Mouse (Mus musculus): ENCODE results near the gene Pdyn. TPM values are rescaled to one million over a fixed set of nuclear protein-coding genes. Genes with fewer than 3 reads are reported as not detected.

Gene Pdyn
- polyA plus RNA-seq (2012; rRNA removed): 0.41 TPM in 1 of 2 replicates, not detected in the other

- Histone ChIP-seq H3K4me3 (ENCODE audit: low read depth, low read length) (no peak within 1 kb of the TSS), H3K27me3 (ENCODE audit: control insufficient read depth, insufficient read depth, low read length) (0 out of 2 replicates have a peak, but pooled peaks cover 5% of the 10 kb centered on the region), H3K36me3 (ENCODE audit: control insufficient read depth, insufficient read depth, low read length) (no peaks in the 10 kb centered on the region), H3K4me1 (ENCODE audit: control insufficient read depth, insufficient read depth, insufficient read length, low read length) (no peaks in the 10 kb centered on the region), H3K27ac (ENCODE audit: insufficient read depth, low read depth, low read length) (no peak within 1 kb of the TSS)
- TF ChIP-seq POLR2A (IDR thresholded peaks at IDR 0.05; ENCODE audit: low read depth, low read length) (no peak), CTCF (IDR thresholded peaks at IDR 0.05; ENCODE audit: extremely low read depth, insufficient read length, insufficient replicate concordance, low read depth, low read length) (no peak)
- WGBS: 11% methylated on average over 20 of the region's 20 CpGs
Observed at GRCm38 (mm10) chr2:129699484-129700158, at the start of gene Pdyn. Gene Pdyn, minus strand, starts transcription at chr2:129699844.

- H3K36me3 ChIP-seq (ENCODE audit: control insufficient read depth, insufficient read depth, low read length): no peaks in the 10 kb centered on the region
- no peak overlapping the region for H3K4me3 ChIP-seq (ENCODE audit: low read depth, low read length)
- H3K27me3 ChIP-seq (ENCODE audit: control insufficient read depth, insufficient read depth, low read length): no peaks in the 10 kb centered on the region
- 86% methylated on average over 7 of the region's 7 CpGs for WGBS
- TF ChIP-seq POLR2A (IDR thresholded peaks at IDR 0.05; ENCODE audit: low read depth, low read length) (no peak), CTCF (IDR thresholded peaks at IDR 0.05; ENCODE audit: extremely low read depth, insufficient read length, insufficient replicate concordance, low read depth, low read length) (no peak)
- H3K4me1 ChIP-seq (ENCODE audit: control insufficient read depth, insufficient read depth, insufficient read length, low read length): no peaks in the 10 kb centered on the region
- H3K27ac ChIP-seq (ENCODE audit: insufficient read depth, low read depth, low read length): no peak overlapping the region
Observed at GRCm38 (mm10) chr2:129742016-129742415, 42.4 kb upstream of the Pdyn start.

GRCm38 (mm10) chr2:129740515-129740914 is 40.9 kb upstream of the Pdyn start:
- 76% methylated on average over 3 of the region's 3 CpGs for WGBS
- TF ChIP-seq CTCF (IDR thresholded peaks at IDR 0.05; ENCODE audit: extremely low read depth, insufficient read length, insufficient replicate concordance, low read depth, low read length) (no peak), POLR2A (IDR thresholded peaks at IDR 0.05; ENCODE audit: low read depth, low read length) (no peak)
- no peaks in the 10 kb centered on the region for H3K4me1 ChIP-seq (ENCODE audit: control insufficient read depth, insufficient read depth, insufficient read length, low read length)
- no peak overlapping the region for H3K27ac ChIP-seq (ENCODE audit: insufficient read depth, low read depth, low read length)
- no peak overlapping the region for H3K4me3 ChIP-seq (ENCODE audit: low read depth, low read length)
- no peaks in the 10 kb centered on the region for H3K36me3 ChIP-seq (ENCODE audit: control insufficient read depth, insufficient read depth, low read length)
- no peaks in the 10 kb centered on the region for H3K27me3 ChIP-seq (ENCODE audit: control insufficient read depth, insufficient read depth, low read length)

- Histone ChIP-seq H3K4me1 (ENCODE audit: control insufficient read depth, insufficient read depth, insufficient read length, low read length) (no peaks in the 10 kb centered on the region), H3K27me3 (ENCODE audit: control insufficient read depth, insufficient read depth, low read length) (no peaks in the 10 kb centered on the region), H3K36me3 (ENCODE audit: control insufficient read depth, insufficient read depth, low read length) (no peaks in the 10 kb centered on the region), H3K4me3 (ENCODE audit: low read depth, low read length) (no peak overlapping the region), H3K27ac (ENCODE audit: insufficient read depth, low read depth, low read length) (no peak overlapping the region)
- WGBS: 52% methylated on average over 8 of the region's 8 CpGs
- TF ChIP-seq CTCF (IDR thresholded peaks at IDR 0.05; ENCODE audit: extremely low read depth, insufficient read length, insufficient replicate concordance, low read depth, low read length): no peak
- TF ChIP-seq POLR2A (IDR thresholded peaks at IDR 0.05; ENCODE audit: low read depth, low read length): no peak
Observed at GRCm38 (mm10) chr2:129734031-129734430, 34.4 kb upstream of the Pdyn start.

- no peaks in the 10 kb centered on the region for H3K27me3 ChIP-seq (ENCODE audit: control insufficient read depth, insufficient read depth, low read length)
- H3K4me3 ChIP-seq (ENCODE audit: low read depth, low read length): no peak overlapping the region
- H3K4me1 ChIP-seq (ENCODE audit: control insufficient read depth, insufficient read depth, insufficient read length, low read length): no peaks in the 10 kb centered on the region
- H3K27ac ChIP-seq (ENCODE audit: insufficient read depth, low read depth, low read length): no peak overlapping the region
- 80% methylated on average over 1 of the region's 1 CpGs for WGBS
- H3K36me3 ChIP-seq (ENCODE audit: control insufficient read depth, insufficient read depth, low read length): no peaks in the 10 kb centered on the region
- TF ChIP-seq POLR2A (IDR thresholded peaks at IDR 0.05; ENCODE audit: low read depth, low read length) (no peak), CTCF (IDR thresholded peaks at IDR 0.05; ENCODE audit: extremely low read depth, insufficient read length, insufficient replicate concordance, low read depth, low read length) (no peak)
Observed at GRCm38 (mm10) chr2:129729681-129730080, 30.0 kb upstream of the Pdyn start.

GRCm38 (mm10) chr2:129715671-129716070 is 16.0 kb upstream of the Pdyn start:
- H3K27ac ChIP-seq (ENCODE audit: insufficient read depth, low read depth, low read length): no peak overlapping the region
- TF ChIP-seq CTCF (IDR thresholded peaks at IDR 0.05; ENCODE audit: extremely low read depth, insufficient read length, insufficient replicate concordance, low read depth, low read length) (peak; percentile 44; the same call in 1 of the 2 replicates), POLR2A (IDR thresholded peaks at IDR 0.05; ENCODE audit: low read depth, low read length) (no peak)
- no peaks in the 10 kb centered on the region for H3K36me3 ChIP-seq (ENCODE audit: control insufficient read depth, insufficient read depth, low read length)
- no peaks in the 10 kb centered on the region for H3K4me1 ChIP-seq (ENCODE audit: control insufficient read depth, insufficient read depth, insufficient read length, low read length)
- no peaks in the 10 kb centered on the region for H3K27me3 ChIP-seq (ENCODE audit: control insufficient read depth, insufficient read depth, low read length)
- 8% methylated on average over 10 of the region's 10 CpGs for WGBS
- H3K4me3 ChIP-seq (ENCODE audit: low read depth, low read length): no peak overlapping the region

GRCm38 (mm10) chr2:129713026-129713544 is 13.4 kb upstream of the Pdyn start:
- Histone ChIP-seq H3K4me1 (ENCODE audit: control insufficient read depth, insufficient read depth, insufficient read length, low read length) (no peaks in the 10 kb centered on the region), H3K27ac (ENCODE audit: insufficient read depth, low read depth, low read length) (no peak overlapping the region), H3K36me3 (ENCODE audit: control insufficient read depth, insufficient read depth, low read length) (no peaks in the 10 kb centered on the region), H3K4me3 (ENCODE audit: low read depth, low read length) (no peak overlapping the region), H3K27me3 (ENCODE audit: control insufficient read depth, insufficient read depth, low read length) (no peaks in the 10 kb centered on the region)
- TF ChIP-seq POLR2A (IDR thresholded peaks at IDR 0.05; ENCODE audit: low read depth, low read length) (no peak), CTCF (IDR thresholded peaks at IDR 0.05; ENCODE audit: extremely low read depth, insufficient read length, insufficient replicate concordance, low read depth, low read length) (no peak)
- 64% methylated on average over 5 of the region's 5 CpGs for WGBS

Measured in small intestine, adult 2 months (tissue).